Mouse (Mus musculus) forebrain, postnatal 0 days (tissue): Measurements from ENCODE around the gene Pde4a. TPM values are rescaled to one million over a fixed set of nuclear protein-coding genes. Genes with fewer than 3 reads are reported as not detected.

Experiments used
- ATAC-seq: fragments of 200-750 bp; cut with Nextera tagmentation; 2 replicates; pipeline ENCODE4 v1.8.0; 2017; ENCODE audit warnings: mild to moderate bottlenecking, moderate library complexity
- DNase-seq: peaks from one replicate; pipeline ENCODE4 v3.0.0-alpha.2; 2015
- H3K27ac ChIP-seq: fragments of 300-500 bp; sonication (generic); 2 replicates; pipeline ENCODE4 v1.5.1; 2014; ENCODE audit warnings: low read depth, mild to moderate bottlenecking, antibody characterized with exemption, low read length, moderate library complexity, mixed read lengths
- H3K27me3 ChIP-seq: fragments of 300-500 bp; sonication (generic); 2 replicates; pipeline ENCODE4 v1.6.1; 2014; ENCODE audit warnings: mild to moderate bottlenecking, low read length, mixed read lengths; ENCODE audit not compliant: insufficient read depth
- H3K36me3 ChIP-seq: fragments of 300-500 bp; sonication (generic); 2 replicates; pipeline ENCODE4 v1.6.1; 2014; ENCODE audit warnings: mild to moderate bottlenecking, moderate library complexity; ENCODE audit not compliant: insufficient read depth
- H3K4me1 ChIP-seq: fragments of 300-500 bp; sonication (generic); 2 replicates; pipeline ENCODE4 v1.6.1; 2014; ENCODE audit warnings: antibody characterized with exemption; ENCODE audit not compliant: insufficient read depth
- H3K4me2 ChIP-seq: fragments of 300-500 bp; sonication (generic); 2 replicates; pipeline ENCODE4 v1.6.1; 2014; ENCODE audit warnings: low read depth, mild to moderate bottlenecking, moderate library complexity
- H3K4me3 ChIP-seq: fragments of 300-500 bp; sonication (generic); 2 replicates; pipeline ENCODE4 v1.5.1; 2014; ENCODE audit warnings: low read depth, low read length, mixed read lengths
- H3K9ac ChIP-seq: fragments of 300-500 bp; sonication (generic); 2 replicates; pipeline ENCODE4 v1.6.1; 2014; ENCODE audit warnings: mild to moderate bottlenecking
- H3K9me3 ChIP-seq: fragments of 300-500 bp; sonication (generic); 2 replicates; pipeline ENCODE4 v1.6.1; 2016; ENCODE audit warnings: low read length
- CTCF ChIP-seq: sonication (generic); IDR thresholded peaks from 2 replicates; pipeline ENCODE4 v1.5.1; 2016; ENCODE audit warnings: antibody characterized with exemption, control low read depth, low read depth
- WGBS: fragments of 180-500 bp; shearing (Covaris S2); extraction: QIAGEN DNeasy Blood & Tissue Kit; methylation state at CpG from one replicate; pipeline ENCODE4 v1.1.7; 2014; 5-methylcytosine and 5-hydroxymethylcytosine counted together
- polyA plus RNA-seq: library from polyadenylated mRNA; unstranded; fragments of >200 nt; fragmentation: Nextera tagmentation; extraction: Ambion mirVana; gene quantifications from 2 replicates; pipeline ENCODE4 v1.2.1, GENCODE M21; 2015
- total RNA-seq: library from RNA; depleted of rRNA; stranded (reverse); fragments of >200 nt; gene quantifications from 2 replicates; pipeline ENCODE4 v1.2.3, GENCODE M21; 2014

Gene Pde4a
- total and polyA plus RNA-seq, 2 experiments from 2014 or later = 20.0 to 41.6 TPM

DNA sequence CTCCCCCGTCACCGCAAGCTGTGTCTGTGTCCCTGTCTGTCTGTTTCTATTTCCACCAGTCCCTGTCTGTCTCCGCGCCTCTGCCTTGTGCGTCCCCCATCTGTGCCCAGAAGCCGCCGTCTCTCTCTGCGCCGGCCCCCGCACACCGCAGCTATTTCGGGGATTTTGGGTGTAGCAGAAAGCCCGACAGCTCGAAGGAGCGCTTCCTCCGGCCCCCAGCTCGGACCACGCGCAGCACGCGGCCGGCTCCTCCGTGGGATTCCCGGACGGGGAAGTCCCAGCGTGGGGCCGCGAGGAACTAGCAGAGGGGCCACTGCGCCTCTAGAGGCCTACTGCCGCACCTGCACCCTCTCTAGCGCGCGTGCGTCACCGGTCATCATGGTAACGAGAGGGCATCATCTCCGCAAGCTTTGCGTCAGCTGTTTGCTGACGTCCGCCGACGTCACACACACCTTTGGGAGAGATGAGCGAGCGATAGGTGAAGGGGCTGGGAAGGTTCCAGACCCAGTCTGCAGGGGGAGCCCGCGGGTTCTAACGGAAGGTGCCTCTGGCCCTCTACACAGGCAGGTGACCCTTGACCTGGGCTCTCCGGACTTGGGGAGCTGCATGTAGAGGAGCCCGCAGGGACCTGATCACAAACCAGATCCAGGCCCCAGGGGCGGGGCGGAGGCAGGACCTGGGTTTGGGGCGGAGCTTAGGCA lies 4.2 kb upstream of the Pde4a start:
- Histone ChIP-seq H3K27me3 (peaks cover 11% of the 10 kb centered on the region), H3K27ac (0 out of 2 replicates have a peak overlapping the region, but pooled peaks have one; percentile 30), H3K36me3 (no peaks in the 10 kb centered on the region), H3K4me2 (peak overlapping the region; percentile 57), H3K4me1 (no peaks in the 10 kb centered on the region), H3K9ac (peak overlapping the region; percentile 51), H3K9me3 (no peaks in the 10 kb centered on the region), H3K4me3 (peak overlapping the region; percentile 44)
- ATAC-seq (peak; percentile 60), DNase-seq (peak; percentile 94)
- peak; percentile 95 for TF ChIP-seq CTCF
- 2% methylated on average over 52 of the region's 52 CpGs for WGBS

DNA sequence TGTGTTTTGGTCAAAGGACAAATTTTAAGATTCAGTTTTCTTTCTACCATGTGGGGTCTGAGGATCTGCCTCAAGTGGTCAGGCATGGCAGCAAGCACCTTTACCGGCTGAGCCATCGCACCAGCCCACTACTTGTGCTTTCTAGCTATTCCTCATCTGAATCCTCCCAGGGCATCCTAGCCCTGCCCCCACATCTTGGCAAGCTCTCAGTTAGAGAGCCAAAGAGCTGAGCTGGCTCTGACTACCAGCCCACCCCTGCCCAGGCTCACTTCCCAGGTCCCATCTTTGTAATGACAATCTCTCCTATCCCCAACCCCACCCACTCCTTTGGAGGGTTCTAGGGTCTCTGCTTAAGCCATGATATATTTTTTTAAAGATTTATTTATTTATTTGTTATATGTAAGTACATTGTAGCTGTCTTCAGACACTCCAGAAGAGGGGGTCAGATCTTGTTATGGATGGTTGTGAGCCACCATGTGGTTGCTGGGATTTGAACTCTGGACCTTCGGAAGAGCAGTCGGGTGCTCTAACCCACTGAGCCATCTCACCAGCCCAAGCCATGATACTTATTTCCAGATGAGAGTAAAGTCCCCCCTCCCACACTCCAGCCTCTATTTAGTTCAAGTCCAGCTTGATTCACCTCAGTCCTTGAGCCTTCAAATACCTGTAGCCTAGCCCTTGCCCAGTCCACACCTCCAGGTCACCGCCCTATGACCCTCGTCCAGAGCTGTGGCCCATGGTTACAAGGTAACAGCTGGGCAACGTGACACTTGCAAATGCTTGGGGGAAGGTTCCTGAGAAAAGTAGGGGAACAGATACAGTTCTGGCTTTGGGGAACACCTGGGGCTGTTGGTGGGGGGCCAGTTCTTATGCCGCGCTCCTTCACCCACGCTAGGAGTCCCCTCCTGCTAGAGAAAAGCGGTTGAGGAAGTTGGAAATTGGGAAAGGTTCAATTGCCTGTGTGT lies 2.1 kb upstream of the Pde4a start:
- H3K27ac ChIP-seq = no peak overlapping the region
- TF ChIP-seq CTCF = no peak
- H3K4me1 ChIP-seq = no peaks in the 10 kb centered on the region; the same call in 1 of the 2 replicates
- H3K4me3 ChIP-seq = peak overlapping the region; percentile 62; the same call in 1 of the 2 replicates
- ATAC-seq (no peak), DNase-seq (no peak)
- 35% methylated on average over 11 of the region's 11 CpGs for WGBS
- no peaks in the 10 kb centered on the region for H3K9me3 ChIP-seq
- peaks cover 19% of the 10 kb centered on the region for H3K27me3 ChIP-seq
- no peak overlapping the region for H3K9ac ChIP-seq
- peak overlapping the region; percentile 88 for H3K4me2 ChIP-seq
- H3K36me3 ChIP-seq = no peaks in the 10 kb centered on the region

DNA sequence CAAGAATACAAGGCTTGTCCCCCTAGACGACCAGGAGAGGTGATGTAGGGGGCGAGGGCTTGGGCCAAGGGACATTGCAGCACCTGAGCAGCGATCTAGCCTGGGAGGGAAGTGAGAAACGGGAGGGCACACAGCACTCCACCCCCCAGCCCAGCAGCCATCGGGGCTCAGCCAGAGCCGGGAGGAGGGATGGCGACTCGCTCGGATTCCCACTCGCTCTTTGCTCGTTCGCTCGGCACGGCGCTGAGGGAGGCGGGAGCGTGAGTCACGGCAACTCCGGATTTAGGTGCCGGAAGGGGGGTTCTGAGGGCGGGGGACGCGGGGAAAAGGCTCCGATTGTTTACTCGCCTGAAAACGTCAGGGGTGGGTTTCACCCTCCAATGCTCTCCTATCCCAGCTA lies 1.4 kb upstream of the Pde4a start:
- peak; percentile 53 for DNase-seq
- Histone ChIP-seq H3K27me3 (peaks cover 21% of the 10 kb centered on the region), H3K4me1 (no peaks in the 10 kb centered on the region; the same call in 1 of the 2 replicates), H3K27ac (no peak overlapping the region), H3K4me2 (peak overlapping the region; percentile 88), H3K36me3 (no peaks in the 10 kb centered on the region), H3K9ac (no peak overlapping the region), H3K4me3 (peak overlapping the region; percentile 62), H3K9me3 (no peaks in the 10 kb centered on the region)
- WGBS = 1% methylated on average over 26 of the region's 26 CpGs
- no peak for ATAC-seq
- TF ChIP-seq CTCF = no peak

DNA sequence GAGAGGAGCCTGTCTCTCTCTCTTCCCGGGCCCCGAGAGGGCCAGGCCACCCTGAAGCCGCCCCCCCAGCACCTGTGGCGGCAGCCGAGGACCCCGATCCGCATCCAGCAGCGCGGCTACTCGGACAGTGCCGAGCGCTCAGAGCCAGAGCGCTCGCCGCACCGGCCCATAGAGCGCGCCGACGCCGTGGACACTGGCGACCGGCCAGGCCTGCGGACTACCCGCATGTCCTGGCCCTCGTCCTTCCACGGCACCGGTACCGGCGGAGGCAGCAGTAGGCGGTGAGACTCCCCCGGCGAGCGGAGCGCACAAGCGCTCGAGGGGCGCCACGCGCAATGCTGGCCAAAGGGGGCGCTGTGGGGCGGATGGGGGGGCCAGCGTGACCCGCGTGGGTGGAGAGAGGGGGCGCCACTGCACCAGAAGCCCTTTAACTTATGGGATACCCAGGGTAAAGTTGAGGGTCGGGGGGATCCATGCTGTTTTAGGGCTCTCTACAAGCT lies 488 bp downstream of the Pde4a start:
- 1% methylated on average over 46 of the region's 47 CpGs for WGBS
- peak overlapping the region; percentile 88 for H3K4me2 ChIP-seq
- peaks cover 21% of the 10 kb centered on the region for H3K27me3 ChIP-seq
- DNase-seq (peak; percentile 81), ATAC-seq (peak; percentile 32)
- 0 out of 2 replicates have a peak overlapping the region, but pooled peaks have one; percentile 4 for H3K27ac ChIP-seq
- H3K4me1 ChIP-seq = no peaks in the 10 kb centered on the region; the same call in 1 of the 2 replicates
- TF ChIP-seq CTCF = peak; percentile 84
- H3K4me3 ChIP-seq = peak overlapping the region; percentile 62
- H3K36me3 ChIP-seq = no peaks in the 10 kb centered on the region
- H3K9ac ChIP-seq = peak overlapping the region; percentile 70
- no peaks in the 10 kb centered on the region for H3K9me3 ChIP-seq

DNA sequence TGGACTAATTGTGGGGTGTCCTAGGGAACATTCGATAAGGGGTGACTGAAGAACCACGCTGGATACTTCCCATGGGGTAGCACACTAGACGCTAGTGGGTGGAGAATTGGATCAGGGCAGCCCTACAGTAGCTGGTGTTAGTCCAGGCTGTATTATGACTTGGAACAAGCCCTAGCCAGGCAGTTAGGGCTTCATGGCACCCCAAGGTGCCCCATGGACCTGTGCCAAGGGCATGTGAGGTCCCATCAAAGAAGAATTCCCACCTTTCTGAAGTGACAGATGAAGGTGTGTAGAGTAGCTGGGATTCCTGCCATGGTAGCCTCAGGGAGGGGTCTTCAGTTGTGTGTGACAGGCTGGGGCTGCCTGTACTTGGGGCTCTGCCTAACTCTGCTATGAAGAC lies 1.0 kb downstream of the Pde4a start:
- no peak for ATAC-seq
- WGBS = 36% methylated on average over 3 of the region's 3 CpGs
- peak overlapping the region; percentile 70; the same call in 1 of the 2 replicates for H3K9ac ChIP-seq

DNA sequence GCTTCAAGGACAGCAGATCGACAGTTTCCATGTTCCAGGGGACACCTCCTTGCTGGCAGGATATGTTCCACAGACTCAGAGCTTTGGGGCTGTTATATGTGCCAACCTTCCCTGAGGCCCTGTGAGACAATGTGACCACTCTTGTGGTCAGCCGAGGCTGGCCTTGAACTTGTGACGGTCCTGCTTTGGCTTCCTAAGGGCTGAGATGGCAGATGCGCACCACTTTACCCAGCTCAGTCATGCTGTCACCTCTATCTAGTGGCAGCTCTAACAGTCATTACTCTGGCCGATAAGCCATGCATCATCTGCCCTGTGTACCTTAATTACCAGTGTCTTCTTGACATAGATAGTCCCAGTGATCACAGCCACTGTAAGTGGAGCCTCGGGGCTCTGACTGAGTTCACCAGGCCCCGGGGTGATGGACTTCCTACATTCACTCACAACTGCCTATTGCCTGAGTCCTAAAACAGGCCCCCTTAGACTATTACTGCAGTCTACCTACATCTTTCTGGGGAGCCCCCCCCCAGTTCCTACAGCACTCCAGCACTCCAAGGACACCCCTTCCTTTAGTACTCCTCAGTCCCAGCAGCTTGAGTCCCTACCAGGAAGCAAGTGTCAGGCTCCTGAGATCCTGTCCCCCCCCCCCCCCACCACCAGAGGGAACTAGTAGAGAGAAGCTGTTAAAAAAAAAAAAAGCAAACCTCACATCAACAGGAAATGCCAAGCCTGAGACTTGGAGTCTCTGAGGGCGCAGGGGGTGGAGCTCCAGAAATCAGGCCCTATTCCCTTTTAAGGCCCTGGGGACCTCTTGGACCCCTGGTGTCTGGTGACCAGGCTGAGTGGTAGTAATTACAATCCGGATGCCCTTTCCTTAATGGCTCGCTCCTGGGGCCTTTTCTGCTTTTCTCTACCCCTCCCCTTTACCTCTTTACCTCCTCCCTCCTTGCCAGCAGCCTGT lies 1.9 kb downstream of the Pde4a start:
- H3K27me3 ChIP-seq = peaks cover 21% of the 10 kb centered on the region
- 70% methylated on average over 10 of the region's 10 CpGs for WGBS
- no peaks in the 10 kb centered on the region for H3K36me3 ChIP-seq
- no peak for ATAC-seq
- H3K9ac ChIP-seq = no peak overlapping the region
- no peaks in the 10 kb centered on the region for H3K9me3 ChIP-seq
- 0 out of 2 replicates have a peak overlapping the region, but pooled peaks have one; percentile 29 for H3K27ac ChIP-seq
- H3K4me1 ChIP-seq = no peaks in the 10 kb centered on the region; the same call in 1 of the 2 replicates
- H3K4me2 ChIP-seq = peak overlapping the region; percentile 15; the same call in 1 of the 2 replicates
- no peak overlapping the region for H3K4me3 ChIP-seq
- DNase-seq = no peak
- no peak for TF ChIP-seq CTCF

More for the DNA sequence above, 1.0 kb downstream of the Pde4a start:
- peak overlapping the region; percentile 62 for H3K4me3 ChIP-seq
- peaks cover 21% of the 10 kb centered on the region for H3K27me3 ChIP-seq
- no peak for TF ChIP-seq CTCF
- no peaks in the 10 kb centered on the region for H3K36me3 ChIP-seq
- H3K4me2 ChIP-seq = peak overlapping the region; percentile 88
- no peak for DNase-seq
- H3K4me1 ChIP-seq = no peaks in the 10 kb centered on the region; the same call in 1 of the 2 replicates
- no peak overlapping the region for H3K27ac ChIP-seq
- no peaks in the 10 kb centered on the region for H3K9me3 ChIP-seq
